Mouse (Mus musculus) olfactory bulb, adult 2 months (tissue): ENCODE measurements around the gene 9230112D13Rik.

Experiments used
- CTCF ChIP-seq: fragments of 200-500 bp; IDR thresholded peaks from 2 replicates; pipeline ENCODE4 v1.5.1; 2012; ENCODE audit warnings: low read depth, mild to moderate bottlenecking, low read length, moderate library complexity; ENCODE audit not compliant: insufficient read depth
- POLR2A ChIP-seq: fragments of 200-500 bp; IDR thresholded peaks from 2 replicates; pipeline ENCODE4 v1.6.1; 2012; ENCODE audit warnings: mild to moderate bottlenecking, low read depth, low read length, moderate library complexity; ENCODE audit not compliant: insufficient read depth

DNA sequence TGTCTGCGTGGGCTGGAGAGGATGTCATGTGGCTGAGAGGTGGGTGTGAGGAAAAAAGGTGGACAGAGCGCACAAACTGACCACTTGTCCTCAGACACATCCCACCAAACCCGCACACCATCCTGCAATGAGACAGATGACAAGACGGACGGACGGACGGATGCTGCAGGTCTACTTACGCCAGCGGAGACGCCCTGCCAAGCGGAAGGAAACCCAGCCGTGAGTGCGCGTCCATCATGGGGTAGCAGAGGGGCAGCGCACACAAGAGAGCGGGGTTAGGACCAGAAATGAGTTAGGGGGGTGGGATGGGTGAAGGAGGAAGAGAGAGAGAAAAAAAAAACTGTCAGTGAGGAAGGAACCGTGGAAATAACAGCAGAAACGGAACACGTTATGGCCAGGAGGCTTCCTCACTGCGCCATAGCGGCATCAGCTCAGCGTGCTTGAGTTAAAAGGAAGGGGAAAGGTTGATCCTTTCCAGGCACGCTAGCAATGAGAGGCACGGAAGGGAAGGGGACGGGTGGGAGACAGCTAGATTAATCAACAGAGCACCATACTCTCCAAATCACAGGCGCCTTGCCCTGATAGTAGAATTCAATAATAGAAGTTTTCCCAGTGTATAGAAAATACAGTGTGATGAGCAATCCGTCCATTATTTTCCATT, 47.1 kb upstream of the 9230112D13Rik start:
- TF ChIP-seq CTCF (no peak), POLR2A (no peak)
